Comparison of ENCODE assay signal across 10 mouse cellular contexts in genomic region chr2:35898425-35899134, GRCm38 (mm10).
DNase-seq lines count a peak whose midpoint lies in the region; ATAC-seq and TF ChIP-seq lines count a peak whose summit lies in the region.
"Had no signal": no experiment of that assay in that cellular context is flagged by ENCODE, and none has a peak within 500 bp of the region (broad histone marks: within the 10 kb centered on the region; RNA-seq: fewer than 3 reads in every experiment).

No protein-coding gene starts in this region.

- no peak for TF ChIP-seq POLR2A in limb, embryonic 14.5 days (IDR thresholded peaks at IDR 0.05; ENCODE audit: borderline replicate concordance, extremely low read depth, insufficient read depth, insufficient read length)

- intact Hi-C loops in gastrocnemius, adult 2 months (cut with DNase I), result no loop called here
- intact Hi-C loops in left cerebral cortex, postnatal 4 days (cut with DNase I), result no loop called here

- no peaks in the 10 kb centered on the region for H3K27me3 ChIP-seq in neural tube, embryonic 15.5 days (replicated peaks)
- H3K27me3 ChIP-seq in limb, embryonic 14.5 days (ENCODE audit: control insufficient read depth, insufficient read depth, low read length), result no peaks in the 10 kb centered on the region
- H3K27me3 ChIP-seq in forebrain, embryonic 12.5 days, result no peaks in the 10 kb centered on the region
- H3K27me3 ChIP-seq: Patski had no signal

- no peak for TF ChIP-seq CTCF in gastrocnemius, adult 2 months (IDR thresholded peaks at IDR 0.05)

- H3K36me3 ChIP-seq in neural tube, embryonic 15.5 days, result no peaks in the 10 kb centered on the region
- H3K36me3 ChIP-seq in limb, embryonic 14.5 days (ENCODE audit: control insufficient read depth, insufficient read depth, low read length), result no peaks in the 10 kb centered on the region
- H3K36me3 ChIP-seq in forebrain, embryonic 12.5 days (replicated peaks), result no peaks in the 10 kb centered on the region

- ATAC-seq in neural tube, embryonic 15.5 days (ENCODE audit: low FRiP score), result no peak
- peak; percentile 89 for ATAC-seq in limb, embryonic 14.5 days (ENCODE audit: low FRiP score, low read depth)
- no peak for ATAC-seq in forebrain, embryonic 12.5 days (ENCODE audit: low FRiP score)
- ATAC-seq: forebrain, embryonic 14.5 days; Patski had no signal

- peak; percentile 22 for DNase-seq in neural tube, embryonic 10.5 days (ENCODE audit: extremely low spot score, low spot score)
- peak; percentile 94 for DNase-seq in gastrocnemius, adult 2 months
- DNase-seq in limb, embryonic 14.5 days (ENCODE audit: low spot score), result peak; percentile 73
- peak; percentile 95 for DNase-seq in skeletal muscle tissue, adult 2 months (ENCODE audit: low read depth, low spot score)
- no peak for DNase-seq in right cerebral cortex, postnatal 25 days
- no peak for DNase-seq in left cerebral cortex, postnatal 4 days

- no peak overlapping the region for H3K9ac ChIP-seq in neural tube, embryonic 15.5 days (replicated peaks)
- H3K9ac ChIP-seq in limb, embryonic 14.5 days (ENCODE audit: low read depth, low read length, severe bottlenecking), result no peak overlapping the region
- H3K9ac ChIP-seq in forebrain, embryonic 12.5 days, result no peak overlapping the region

- no peak overlapping the region for H3K4me2 ChIP-seq in neural tube, embryonic 15.5 days
- H3K4me2 ChIP-seq in limb, embryonic 14.5 days (replicated peaks; ENCODE audit: low read depth, low read length, severe bottlenecking), result no peak overlapping the region
- H3K4me2 ChIP-seq in forebrain, embryonic 12.5 days, result no peak overlapping the region

- no peaks in the 10 kb centered on the region for H3K4me1 ChIP-seq in neural tube, embryonic 15.5 days
- H3K4me1 ChIP-seq in limb, embryonic 14.5 days (ENCODE audit: control insufficient read depth, insufficient read depth, low read length), result no peaks in the 10 kb centered on the region
- H3K4me1 ChIP-seq in forebrain, embryonic 12.5 days, result no peaks in the 10 kb centered on the region

- H3K4me3 ChIP-seq in neural tube, embryonic 15.5 days (replicated peaks), result no peak overlapping the region
- no peak overlapping the region for H3K4me3 ChIP-seq in gastrocnemius, adult 2 months
- H3K4me3 ChIP-seq in limb, embryonic 14.5 days (replicated peaks; ENCODE audit: low read length), result no peak overlapping the region
- H3K4me3 ChIP-seq in forebrain, embryonic 12.5 days (replicated peaks), result no peak overlapping the region

- no peaks in the 10 kb centered on the region for H3K9me3 ChIP-seq in neural tube, embryonic 15.5 days (replicated peaks)
- H3K9me3 ChIP-seq in limb, embryonic 14.5 days (ENCODE audit: control insufficient read depth, low read length), result no peaks in the 10 kb centered on the region
- H3K9me3 ChIP-seq in forebrain, embryonic 12.5 days, result no peaks in the 10 kb centered on the region

- WGBS in neural tube, embryonic 15.5 days, result 83% methylated on average over 6 of the region's 6 CpGs
- 72% methylated on average over 6 of the region's 6 CpGs for WGBS in limb, embryonic 14.5 days
- WGBS in forebrain, embryonic 12.5 days, result 86% methylated on average over 6 of the region's 6 CpGs

- H3K27ac ChIP-seq in neural tube, embryonic 15.5 days (replicated peaks), result no peak overlapping the region
- H3K27ac ChIP-seq in gastrocnemius, adult 2 months, result peak overlapping the region; percentile 77
- H3K27ac ChIP-seq in limb, embryonic 14.5 days (replicated peaks; ENCODE audit: low read depth, low read length), result no peak overlapping the region
- no peak overlapping the region for H3K27ac ChIP-seq in forebrain, embryonic 12.5 days

Comparison
In these comparisons a context has a peak if more than half of its experiments do, and no peak if none do; other contexts are left out.
1. DNase-seq: peak in neural tube, embryonic 10.5 days (single experiment), gastrocnemius, adult 2 months (single experiment), limb, embryonic 14.5 days (single experiment) and skeletal muscle tissue, adult 2 months (single experiment); none in right cerebral cortex, postnatal 25 days (single experiment) and left cerebral cortex, postnatal 4 days (single experiment).